Mouse (Mus musculus) midbrain, postnatal 0 days (tissue): ENCODE measurements around the gene Ccl6. TPM values are rescaled to one million over a fixed set of nuclear protein-coding genes. Genes with fewer than 3 reads are reported as not detected.
A peak's percentile ranks its signal among the peaks of the same experiment; 100 is the strongest.

Experiments
- ATAC-seq: fragments of 200-750 bp; cut with Nextera tagmentation; 2 replicates; pipeline ENCODE4 v1.8.0; 2017; ENCODE audit warnings: moderate number of reproducible peaks, mild to moderate bottlenecking, moderate TSS enrichment, moderate library complexity; ENCODE audit not compliant: low FRiP score
- DNase-seq: peaks from one replicate; pipeline ENCODE4 v3.0.0-alpha.2; 2015; ENCODE audit warnings: low spot score
- H3K27ac ChIP-seq: fragments of 300-500 bp; sonication (generic); 2 replicates; pipeline ENCODE4 v1.5.1; 2014; ENCODE audit warnings: low read depth, mild to moderate bottlenecking, low read length, mixed read lengths
- H3K27me3 ChIP-seq: fragments of 300-500 bp; sonication (generic); 2 replicates; pipeline ENCODE4 v1.6.1; 2014; ENCODE audit warnings: low read length, control low read depth, mixed read lengths; ENCODE audit not compliant: insufficient read depth
- H3K36me3 ChIP-seq: fragments of 300-500 bp; sonication (generic); 2 replicates; pipeline ENCODE4 v1.6.1; 2014; ENCODE audit warnings: low read length, control low read depth, mixed read lengths; ENCODE audit not compliant: insufficient read depth
- H3K4me1 ChIP-seq: fragments of 300-500 bp; sonication (generic); 2 replicates; pipeline ENCODE4 v1.6.1; 2014; ENCODE audit warnings: mild to moderate bottlenecking, control low read depth, antibody characterized with exemption, low read length, mixed read lengths; ENCODE audit not compliant: insufficient read depth
- H3K4me2 ChIP-seq: fragments of 300-500 bp; sonication (generic); 2 replicates; pipeline ENCODE4 v1.6.1; 2014; ENCODE audit warnings: low read depth, mild to moderate bottlenecking, low read length, mixed read lengths; ENCODE audit not compliant: poor library complexity, severe bottlenecking
- H3K4me3 ChIP-seq: fragments of 300-500 bp; sonication (generic); 2 replicates; pipeline ENCODE4 v1.5.1; 2014; ENCODE audit warnings: low read depth, mild to moderate bottlenecking, low read length, moderate library complexity
- H3K9ac ChIP-seq: fragments of 300-500 bp; sonication (generic); replicated peaks from 2 replicates; pipeline ENCODE4 v1.6.1; 2014; ENCODE audit warnings: mild to moderate bottlenecking, low read length, moderate library complexity, mixed read lengths; ENCODE audit not compliant: poor library complexity, severe bottlenecking
- H3K9me3 ChIP-seq: fragments of 300-500 bp; sonication (generic); 2 replicates; pipeline ENCODE4 v1.6.1; 2016; ENCODE audit warnings: low read length, control low read depth
- CTCF ChIP-seq: IDR thresholded peaks from 2 replicates; pipeline ENCODE4 v1.5.1; 2016; ENCODE audit warnings: antibody characterized with exemption, mild to moderate bottlenecking
- WGBS: fragments of 180-500 bp; shearing (Covaris S2); extraction: QIAGEN DNeasy Blood & Tissue Kit; methylation state at CpG from one replicate; pipeline ENCODE4 v1.1.7; 2014; 5-methylcytosine and 5-hydroxymethylcytosine counted together
- polyA plus RNA-seq: library from polyadenylated mRNA; unstranded; fragments of >200 nt; fragmentation: Nextera tagmentation; extraction: Ambion mirVana; gene quantifications from 2 replicates; pipeline ENCODE4 v1.2.1, GENCODE M21; 2015
- total RNA-seq: library from RNA; depleted of rRNA; stranded (reverse); fragments of >200 nt; gene quantifications from 2 replicates; pipeline ENCODE4 v1.2.3, GENCODE M21; 2014

The Ccl6 gene
- total and polyA plus RNA-seq, 2 experiments from 2014 or later: 1.8 to 3.6 TPM

- Histone ChIP-seq H3K4me2 (no peak overlapping the region), H3K4me3 (no peak overlapping the region), H3K36me3 (no peaks in the 10 kb centered on the region), H3K27ac (no peak overlapping the region), H3K9me3 (no peaks in the 10 kb centered on the region), H3K4me1 (no peaks in the 10 kb centered on the region), H3K27me3 (no peaks in the 10 kb centered on the region), H3K9ac (no peak overlapping the region)
- no peak for DNase-seq
- ATAC-seq: no peak
- TF ChIP-seq CTCF: 0 out of 2 replicates have a peak, but pooled peaks have one; percentile 10
- WGBS: 91% methylated on average over 2 of the region's 2 CpGs
Observed at GRCm38 (mm10) chr11:83634898-83635297, 42.0 kb upstream of the Ccl6 start.

GRCm38 (mm10) chr11:83634425-83634824 lies 41.5 kb upstream of the Ccl6 start:
- Histone ChIP-seq H3K36me3 (no peaks in the 10 kb centered on the region), H3K27me3 (no peaks in the 10 kb centered on the region), H3K9ac (no peak overlapping the region), H3K4me3 (no peak overlapping the region), H3K9me3 (no peaks in the 10 kb centered on the region), H3K4me2 (no peak overlapping the region), H3K4me1 (no peaks in the 10 kb centered on the region), H3K27ac (no peak overlapping the region)
- TF ChIP-seq CTCF: no peak
- no peak for ATAC-seq
- WGBS: 35% methylated on average over 4 of the region's 4 CpGs
- peak; percentile 33 for DNase-seq

GRCm38 (mm10) chr11:83632744-83633143 lies 39.9 kb upstream of the Ccl6 start:
- H3K27ac ChIP-seq: no peak overlapping the region
- WGBS: 78% methylated on average over 4 of the region's 4 CpGs
- no peak for TF ChIP-seq CTCF
- H3K4me2 ChIP-seq: no peak overlapping the region
- DNase-seq (peak; percentile 5), ATAC-seq (no peak)
- H3K36me3 ChIP-seq: no peaks in the 10 kb centered on the region
- no peaks in the 10 kb centered on the region for H3K9me3 ChIP-seq
- H3K4me3 ChIP-seq: no peak overlapping the region
- H3K27me3 ChIP-seq: no peaks in the 10 kb centered on the region
- H3K9ac ChIP-seq: no peak overlapping the region
- no peaks in the 10 kb centered on the region for H3K4me1 ChIP-seq

- no peak for TF ChIP-seq CTCF
- WGBS: 79% methylated on average over 2 of the region's 2 CpGs
- Histone ChIP-seq H3K36me3 (no peaks in the 10 kb centered on the region), H3K4me1 (no peaks in the 10 kb centered on the region), H3K9me3 (no peaks in the 10 kb centered on the region), H3K4me3 (no peak overlapping the region), H3K9ac (no peak overlapping the region), H3K27me3 (no peaks in the 10 kb centered on the region), H3K27ac (no peak overlapping the region), H3K4me2 (no peak overlapping the region)
- ATAC-seq (no peak), DNase-seq (no peak)
Observed at GRCm38 (mm10) chr11:83631065-83631464, 38.2 kb upstream of the Ccl6 start.

- H3K9ac ChIP-seq: no peak overlapping the region
- H3K27ac ChIP-seq: no peak overlapping the region
- DNase-seq (no peak), ATAC-seq (no peak)
- H3K27me3 ChIP-seq: no peaks in the 10 kb centered on the region
- no peaks in the 10 kb centered on the region for H3K9me3 ChIP-seq
- TF ChIP-seq CTCF: no peak
- H3K36me3 ChIP-seq: no peaks in the 10 kb centered on the region
- no peaks in the 10 kb centered on the region for H3K4me1 ChIP-seq
- WGBS: 97% methylated on average over 1 of the region's 1 CpGs
- H3K4me3 ChIP-seq: no peak overlapping the region
- H3K4me2 ChIP-seq: no peak overlapping the region
Observed at GRCm38 (mm10) chr11:83630630-83631029, 37.7 kb upstream of the Ccl6 start.

- 89% methylated on average over 9 of the region's 9 CpGs for WGBS
- no peaks in the 10 kb centered on the region for H3K9me3 ChIP-seq
- no peaks in the 10 kb centered on the region for H3K4me1 ChIP-seq
- no peaks in the 10 kb centered on the region for H3K36me3 ChIP-seq
- no peak overlapping the region for H3K27ac ChIP-seq
- no peak for TF ChIP-seq CTCF
- no peak overlapping the region for H3K9ac ChIP-seq
- H3K27me3 ChIP-seq: no peaks in the 10 kb centered on the region
- no peak overlapping the region for H3K4me2 ChIP-seq
- no peak for ATAC-seq
- H3K4me3 ChIP-seq: no peak overlapping the region
- DNase-seq: no peak
Observed at GRCm38 (mm10) chr11:83628808-83629207, 35.9 kb upstream of the Ccl6 start.

GRCm38 (mm10) chr11:83623586-83623985 lies 30.7 kb upstream of the Ccl6 start:
- Histone ChIP-seq H3K4me2 (no peak overlapping the region), H3K36me3 (no peaks in the 10 kb centered on the region), H3K4me1 (no peaks in the 10 kb centered on the region), H3K27me3 (no peaks in the 10 kb centered on the region), H3K9me3 (no peaks in the 10 kb centered on the region), H3K4me3 (no peak overlapping the region), H3K9ac (no peak overlapping the region), H3K27ac (no peak overlapping the region)
- no peak for DNase-seq
- no peak for TF ChIP-seq CTCF
- 90% methylated on average over 3 of the region's 3 CpGs for WGBS
- ATAC-seq: no peak
